Mouse (Mus musculus) small intestine, adult 10 weeks (tissue): ENCODE measurements around the gene Pax6. TPM values are rescaled to one million over a fixed set of nuclear protein-coding genes. Genes with fewer than 3 reads are reported as not detected.

Experiments
- polyA plus RNA-seq: library from polyadenylated mRNA; stranded (reverse); fragments of 350-450 nt; fragmentation: Illumina TruSeq; extraction: RNeasy Lipid Tissue Mini Kit (QIAGEN cat#74804); gene quantifications from one replicate; pipeline ENCODE4 v1.2.3, GENCODE M21; 2014; ENCODE audit warnings: low replicate concordance

The Pax6 gene
- polyA plus RNA-seq = 2.0 TPM

DNA sequence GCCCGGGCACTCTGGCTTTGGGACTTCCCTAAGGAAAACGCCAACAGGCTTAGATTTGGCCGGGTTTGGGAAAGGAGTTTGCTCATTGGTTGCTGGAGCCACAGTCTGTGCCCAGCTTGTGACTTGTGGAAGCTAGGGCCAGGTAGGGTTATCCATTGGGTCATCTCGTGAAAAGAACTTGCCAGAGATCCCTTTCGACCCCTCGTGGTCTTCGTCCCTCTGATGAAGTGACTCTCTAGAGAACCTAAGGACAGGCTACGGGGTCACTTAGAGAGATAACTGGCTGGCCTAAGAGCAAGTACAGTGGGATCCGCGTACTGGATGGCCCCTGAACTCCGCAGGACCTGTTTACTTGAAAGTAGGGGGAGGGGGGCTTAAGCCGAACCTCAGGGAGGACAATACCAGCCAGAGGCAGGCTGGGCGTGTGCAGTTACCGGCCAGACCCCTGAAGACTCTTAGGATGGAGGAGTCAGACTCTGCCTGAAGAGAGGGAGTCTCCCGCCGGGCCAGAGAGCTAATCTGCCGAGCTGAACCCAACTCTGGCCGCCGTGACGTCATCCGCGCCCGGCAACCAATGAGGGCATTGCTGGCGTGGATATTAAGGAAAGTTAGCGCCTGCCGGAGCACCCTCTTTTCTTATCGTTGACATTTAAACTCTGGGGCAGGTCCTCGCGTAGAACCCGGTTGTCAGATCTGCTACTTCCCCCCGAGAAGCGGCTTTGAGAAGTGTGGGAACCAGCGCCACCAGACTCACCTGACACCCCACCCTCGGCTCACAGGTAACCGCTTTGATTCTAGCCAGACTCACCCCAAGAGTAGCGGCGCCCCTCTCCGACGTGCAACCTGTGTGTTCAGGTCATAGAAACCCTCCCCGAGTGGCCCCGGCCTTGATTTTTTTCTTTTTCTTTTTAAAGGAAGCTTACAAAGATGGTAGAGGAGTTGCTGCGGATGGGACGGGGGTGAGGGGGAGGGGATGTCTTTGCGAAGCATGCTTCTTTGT is at the start of gene Pax6:
Pax6 (plus strand) TSS at position 630 of the 1,000 bp plus-strand sequence.

Other genes starting within 250 kb of the Pax6 start
- 18.9 TPM for gene Elp4, start 235.7 kb downstream of the Pax6 start, polyA plus RNA-seq
- gene Immp1l, start 235.7 kb downstream of the Pax6 start, polyA plus RNA-seq = 162 TPM